Mouse (Mus musculus) left cerebral cortex, adult 8-10 months (tissue): ENCODE data around the gene Wfikkn2. TPM values are rescaled to one million over a fixed set of nuclear protein-coding genes. Genes with fewer than 3 reads are reported as not detected.

Experiments used
- DNase-seq, 2 experiments: peaks; one replicate each; pipeline ENCODE4 v3.0.0; 2022; ENCODE audit warnings: low spot score in 2 of 2
- total RNA-seq, 4 experiments: library from RNA; stranded (reverse); gene quantifications; 2 replicates each; pipeline ENCODE4 v1.2.4; 2022

Wfikkn2 gene
- total RNA-seq, 4 experiments from 2014 or later: 2.1 to 3.0 (median 2.5) TPM

- DNase-seq: no peak
These were observed 17.4 kb downstream of the Wfikkn2 start for GRCm38 (mm10) chr11:94228416-94228815.

- no peak for DNase-seq
These were observed 19.8 kb downstream of the Wfikkn2 start for GRCm38 (mm10) chr11:94225985-94226384.

- DNase-seq: no peak
These were observed 22.3 kb downstream of the Wfikkn2 start for GRCm38 (mm10) chr11:94223531-94223930.

GRCm38 (mm10) chr11:94221257-94221656 lies 24.5 kb downstream of the Wfikkn2 start:
- DNase-seq: no peak

- no peak for DNase-seq
These were observed 29.6 kb downstream of the Wfikkn2 start for GRCm38 (mm10) chr11:94216247-94216646.

GRCm38 (mm10) chr11:94215581-94215980 lies 30.2 kb downstream of the Wfikkn2 start:
- no peak for DNase-seq

GRCm38 (mm10) chr11:94213735-94214594 lies 31.8 kb downstream of the Wfikkn2 start:
- DNase-seq: no peak

GRCm38 (mm10) chr11:94212997-94213396 lies 32.8 kb downstream of the Wfikkn2 start:
- DNase-seq: no peak

GRCm38 (mm10) chr11:94212489-94212836 lies 33.3 kb downstream of the Wfikkn2 start:
- DNase-seq: no peak

- DNase-seq: peak in 1 of 2 experiments; percentile 55
These were observed 33.9 kb downstream of the Wfikkn2 start for GRCm38 (mm10) chr11:94211651-94212488.

- DNase-seq: peak; percentile 83 to 99
These were observed 34.6 kb downstream of the Wfikkn2 start, which contains the start of gene Tob1 for GRCm38 (mm10) chr11:94211124-94211603. Tob1 (plus strand) TSS chr11:94211454.

- DNase-seq: peak; percentile 83 to 95
These were observed 35.4 kb downstream of the Wfikkn2 start for GRCm38 (mm10) chr11:94210191-94211086.

GRCm38 (mm10) chr11:94209695-94210131 lies 36.1 kb downstream of the Wfikkn2 start:
- DNase-seq: peak; percentile 59 to 61

GRCm38 (mm10) chr11:94208811-94209675 lies 36.8 kb downstream of the Wfikkn2 start:
- no peak for DNase-seq

- no peak for DNase-seq
These were observed 39.2 kb downstream of the Wfikkn2 start for GRCm38 (mm10) chr11:94206398-94207114.

- no peak for DNase-seq
These were observed 42.7 kb downstream of the Wfikkn2 start for GRCm38 (mm10) chr11:94203066-94203465.

- DNase-seq: no peak
These were observed 43.7 kb downstream of the Wfikkn2 start for GRCm38 (mm10) chr11:94202106-94202505.

GRCm38 (mm10) chr11:94200422-94200821 lies 45.4 kb downstream of the Wfikkn2 start:
- no peak for DNase-seq

GRCm38 (mm10) chr11:94199771-94200170 lies 46.0 kb downstream of the Wfikkn2 start:
- DNase-seq: no peak
